Mouse (Mus musculus) embryonic fibroblast, embryonic 13.5 days (primary cell): ENCODE data around the gene Gng7.

ENCODE experiments used
- CTCF ChIP-seq: IDR thresholded peaks from 2 replicates; pipeline ENCODE4 v1.5.1; 2011; ENCODE audit warnings: mild to moderate bottlenecking, control low read depth, low read length, moderate library complexity, borderline replicate concordance; ENCODE audit not compliant: insufficient read depth
- POLR2A ChIP-seq: IDR thresholded peaks from 2 replicates; pipeline ENCODE4 v1.6.1; 2011; ENCODE audit warnings: low read depth, mild to moderate bottlenecking, control low read depth, low read length, moderate library complexity

GRCm38 (mm10) chr10:80936135-80936809 is 78.5 kb downstream of the Gng7 start:
- no peak for TF ChIP-seq CTCF
- TF ChIP-seq POLR2A = no peak
